Mouse (Mus musculus): ENCODE results near the gene Rpn2.

Gene Rpn2

GRCm38 (mm10) chr2:157309611-157310010 lies 30.8 kb downstream of the Rpn2 start:
- no peak for DNase-seq (ENCODE audit: low spot score in 2 of 2)

GRCm38 (mm10) chr2:157310963-157311637 lies 32.3 kb downstream of the Rpn2 start:
- DNase-seq (ENCODE audit: low spot score in 2 of 2), result no peak

GRCm38 (mm10) chr2:157313718-157314117 lies 34.9 kb downstream of the Rpn2 start:
- DNase-seq (ENCODE audit: low spot score in 2 of 2), result no peak

GRCm38 (mm10) chr2:157314310-157314709 lies 35.5 kb downstream of the Rpn2 start:
- DNase-seq (ENCODE audit: low spot score in 2 of 2), result no peak

- DNase-seq (ENCODE audit: low spot score in 2 of 2), result no peak
Measured at GRCm38 (mm10) chr2:157315486-157315885, 36.7 kb downstream of the Rpn2 start.

GRCm38 (mm10) chr2:157316358-157316933 lies 37.6 kb downstream of the Rpn2 start:
- no peak for DNase-seq (ENCODE audit: low spot score in 2 of 2)

GRCm38 (mm10) chr2:157317220-157317619 lies 38.4 kb downstream of the Rpn2 start:
- no peak for DNase-seq (ENCODE audit: low spot score in 2 of 2)

GRCm38 (mm10) chr2:157320135-157320534 lies 41.3 kb downstream of the Rpn2 start:
- no peak for DNase-seq (ENCODE audit: low spot score in 2 of 2)

- DNase-seq (ENCODE audit: low spot score in 2 of 2), result no peak
Measured at GRCm38 (mm10) chr2:157320886-157321285, 42.1 kb downstream of the Rpn2 start.

GRCm38 (mm10) chr2:157322029-157322766 lies 43.4 kb downstream of the Rpn2 start:
- DNase-seq (ENCODE audit: low spot score in 2 of 2), result no peak

GRCm38 (mm10) chr2:157325238-157325637 lies 46.4 kb downstream of the Rpn2 start:
- no peak for DNase-seq (ENCODE audit: low spot score in 2 of 2)

GRCm38 (mm10) chr2:157328106-157328505 lies 49.3 kb downstream of the Rpn2 start:
- DNase-seq (ENCODE audit: low spot score in 2 of 2), result no peak

- no peak for DNase-seq (ENCODE audit: low spot score in 2 of 2)
Measured at GRCm38 (mm10) chr2:157328570-157328969, 49.8 kb downstream of the Rpn2 start.

GRCm38 (mm10) chr2:157332059-157332458 lies 53.2 kb downstream of the Rpn2 start:
- no peak for DNase-seq (ENCODE audit: low spot score in 2 of 2)

GRCm38 (mm10) chr2:157338663-157339062 lies 59.8 kb downstream of the Rpn2 start:
- peak in 1 of 2 experiments; percentile 65 for DNase-seq (ENCODE audit: low spot score in 2 of 2)

GRCm38 (mm10) chr2:157339532-157339931 lies 60.7 kb downstream of the Rpn2 start:
- DNase-seq (ENCODE audit: low spot score in 2 of 2), result no peak

GRCm38 (mm10) chr2:157340221-157340741 lies 61.5 kb downstream of the Rpn2 start:
- peak; percentile 58 to 60 for DNase-seq (ENCODE audit: low spot score in 2 of 2)

- DNase-seq (ENCODE audit: low spot score in 2 of 2), result peak; percentile 63 to 82
Measured at GRCm38 (mm10) chr2:157341554-157342270, 62.9 kb downstream of the Rpn2 start.

- DNase-seq (ENCODE audit: low spot score in 2 of 2), result no peak
Measured at GRCm38 (mm10) chr2:157342328-157342926, 63.6 kb downstream of the Rpn2 start.

GRCm38 (mm10) chr2:157343337-157343736 lies 64.5 kb downstream of the Rpn2 start:
- no peak for DNase-seq (ENCODE audit: low spot score in 2 of 2)

GRCm38 (mm10) chr2:157347361-157348159 lies 68.7 kb downstream of the Rpn2 start, which contains the start of gene Ghrh:
Gene Ghrh, minus strand, starts transcription at chr2:157347506.
- peak; percentile 54 to 56 for DNase-seq (ENCODE audit: low spot score in 2 of 2)
